ENCODE assay signal across 9 mouse cellular contexts in genomic region chr6:61382526-61382925, GRCm38 (mm10).
A peak's percentile ranks its signal among the peaks of the same experiment; 100 is the strongest.
DNase-seq lines count a peak whose midpoint lies in the region; ATAC-seq and TF ChIP-seq lines count a peak whose summit lies in the region.
"Had no signal": no experiment of that assay in that cellular context is flagged by ENCODE, and none has a peak within 500 bp of the region (broad histone marks: within the 10 kb centered on the region; RNA-seq: fewer than 3 reads in every experiment).

No protein-coding gene starts in this region.

- H3K9me3 ChIP-seq in lung, embryonic 14.5 days (ENCODE audit: low read depth, low read length): no peaks in the 10 kb centered on the region
- H3K9me3 ChIP-seq in forebrain, embryonic 15.5 days: no peaks in the 10 kb centered on the region
- H3K9me3 ChIP-seq: limb, embryonic 12.5 days had no signal

- no peak overlapping the region for H3K4me3 ChIP-seq in gastrocnemius, adult 2 months
- no peak overlapping the region for H3K4me3 ChIP-seq in lung, embryonic 14.5 days (ENCODE audit: low read depth, low read length)
- H3K4me3 ChIP-seq in forebrain, embryonic 15.5 days: no peak overlapping the region
- H3K4me3 ChIP-seq: limb, embryonic 12.5 days had no signal

- peak; percentile 71 for ATAC-seq in lung, embryonic 14.5 days (ENCODE audit: insufficient read depth)
- peak; percentile 63; the same call in 1 of the 2 replicates for ATAC-seq in forebrain, embryonic 15.5 days (replicated peaks)
- ATAC-seq in activated CD4-positive, CD25-positive, alpha-beta regulatory T cell, adult 4 months: no peak
- ATAC-seq in monocyte, adult 5-6 weeks (replicated peaks; ENCODE audit: insufficient number of reproducible peaks, low FRiP score, low TSS enrichment, poor library complexity, severe bottlenecking): no peak

- no peak for DNase-seq in gastrocnemius, adult 2 months
- DNase-seq in gastrocnemius, postnatal 10 days: no peak
- peak; percentile 63 for DNase-seq in lung, embryonic 14.5 days
- no peak for DNase-seq in lung, adult 18-20 months
- DNase-seq in retina, embryonic 14.5 days (ENCODE audit: low spot score): peak; percentile 68

- intact Hi-C loops in gastrocnemius, adult 2 months (cut with DNase I): no loop called here

- H3K4me1 ChIP-seq in lung, embryonic 14.5 days (ENCODE audit: insufficient read depth): no peaks in the 10 kb centered on the region
- H3K4me1 ChIP-seq in forebrain, embryonic 15.5 days: peaks cover 3% of the 10 kb centered on the region; the same call in 1 of the 2 replicates
- H3K4me1 ChIP-seq: limb, embryonic 12.5 days had no signal

- H3K36me3 ChIP-seq in lung, embryonic 14.5 days (ENCODE audit: insufficient read depth): no peaks in the 10 kb centered on the region
- H3K36me3 ChIP-seq in forebrain, embryonic 15.5 days: no peaks in the 10 kb centered on the region
- H3K36me3 ChIP-seq: limb, embryonic 12.5 days had no signal

- peak; percentile 41 for TF ChIP-seq CTCF in gastrocnemius, adult 2 months (IDR thresholded peaks at IDR 0.05)
- peak; percentile 63 for TF ChIP-seq CTCF in lung, embryonic 14.5 days (IDR thresholded peaks at IDR 0.05; ENCODE audit: low read depth)

- no peaks in the 10 kb centered on the region for H3K27me3 ChIP-seq in lung, embryonic 14.5 days (ENCODE audit: insufficient read depth, low read length)
- H3K27me3 ChIP-seq in forebrain, embryonic 15.5 days: no peaks in the 10 kb centered on the region
- H3K27me3 ChIP-seq: limb, embryonic 12.5 days had no signal

- H3K27ac ChIP-seq in gastrocnemius, adult 2 months: no peak overlapping the region
- no peak overlapping the region for H3K27ac ChIP-seq in lung, embryonic 14.5 days (ENCODE audit: low read depth)
- H3K27ac ChIP-seq in forebrain, embryonic 15.5 days (replicated peaks): no peak overlapping the region
- H3K27ac ChIP-seq: limb, embryonic 12.5 days had no signal

- H3K4me2 ChIP-seq in lung, embryonic 14.5 days: no peak overlapping the region
- H3K4me2 ChIP-seq in forebrain, embryonic 15.5 days (replicated peaks): no peak overlapping the region
- H3K4me2 ChIP-seq: limb, embryonic 12.5 days had no signal

- 11% methylated on average over 3 of the region's 3 CpGs for WGBS in lung, embryonic 14.5 days
- 26% methylated on average over 3 of the region's 3 CpGs for WGBS in forebrain, embryonic 15.5 days

- no peak overlapping the region for H3K9ac ChIP-seq in lung, embryonic 14.5 days
- no peak overlapping the region for H3K9ac ChIP-seq in forebrain, embryonic 15.5 days (replicated peaks)
- H3K9ac ChIP-seq: limb, embryonic 12.5 days had no signal

Comparison
In these comparisons a context has a peak if more than half of its experiments do, and no peak if none do; other contexts are left out.
1. DNase-seq: peak in lung, embryonic 14.5 days (single experiment) and retina, embryonic 14.5 days (single experiment); none in gastrocnemius, adult 2 months (single experiment), gastrocnemius, postnatal 10 days (single experiment) and lung, adult 18-20 months (0 of 2).
2. ATAC-seq: peak in lung, embryonic 14.5 days (single experiment) and forebrain, embryonic 15.5 days (single experiment); none in activated CD4-positive, CD25-positive, alpha-beta regulatory T cell, adult 4 months (single experiment) and monocyte, adult 5-6 weeks (single experiment).